Mouse (Mus musculus) CH12.LX (cell line): ENCODE data around the gene Pphln1.

ENCODE experiments used
- CHD2 ChIP-seq: IDR thresholded peaks from 2 replicates; pipeline ENCODE4 v1.6.1; 2011; ENCODE audit warnings: low read length, improper control_type of control experiment
- CTCF ChIP-seq, 2 experiments: IDR thresholded peaks in 1 of 2; conservative IDR thresholded peaks in 1 of 2; 2 replicates each; pipeline ENCODE4 v1.5.1; 2011 to 2012; ENCODE audit warnings: low read depth in 2 of 2, low read length in 2 of 2, improper control_type of control experiment in 1 of 2, inconsistent platforms in 1 of 2, mild to moderate bottlenecking in 1 of 2, moderate library complexity in 1 of 2
- E2F4 ChIP-seq: IDR thresholded peaks from 2 replicates; pipeline ENCODE4 v1.6.1; 2011; ENCODE audit warnings: low read depth, low read length, improper control_type of control experiment; ENCODE audit not compliant: insufficient replicate concordance
- EP300 ChIP-seq: IDR thresholded peaks from 2 replicates; pipeline ENCODE4 v1.6.1; 2011; ENCODE audit warnings: low read length, improper control_type of control experiment
- MAZ ChIP-seq: IDR thresholded peaks from 2 replicates; pipeline ENCODE4 v1.6.1; 2012; ENCODE audit warnings: low read depth, mild to moderate bottlenecking, inconsistent platforms, low read length, improper control_type of control experiment, moderate library complexity
- MXI1 ChIP-seq: IDR thresholded peaks from 2 replicates; pipeline ENCODE4 v1.6.1; 2011; ENCODE audit warnings: mild to moderate bottlenecking, low read depth, low read length, improper control_type of control experiment

- no peak for TF ChIP-seq CTCF (conservative IDR thresholded peaks at IDR 0.05 in 1 of 2, IDR thresholded peaks at IDR 0.05 in 1 of 2; ENCODE audit: low read depth in 2 of 2, low read length in 2 of 2)
- no peak for TF ChIP-seq CHD2
- no peak for TF ChIP-seq E2F4
- TF ChIP-seq EP300: no peak
- no peak for TF ChIP-seq MXI1
- TF ChIP-seq MAZ: no peak
Observed at GRCm38 (mm10) chr15:93537745-93538144, 139.6 kb downstream of the Pphln1 start.
